Mouse (Mus musculus): ENCODE results near the gene Wdr20.

DNA sequence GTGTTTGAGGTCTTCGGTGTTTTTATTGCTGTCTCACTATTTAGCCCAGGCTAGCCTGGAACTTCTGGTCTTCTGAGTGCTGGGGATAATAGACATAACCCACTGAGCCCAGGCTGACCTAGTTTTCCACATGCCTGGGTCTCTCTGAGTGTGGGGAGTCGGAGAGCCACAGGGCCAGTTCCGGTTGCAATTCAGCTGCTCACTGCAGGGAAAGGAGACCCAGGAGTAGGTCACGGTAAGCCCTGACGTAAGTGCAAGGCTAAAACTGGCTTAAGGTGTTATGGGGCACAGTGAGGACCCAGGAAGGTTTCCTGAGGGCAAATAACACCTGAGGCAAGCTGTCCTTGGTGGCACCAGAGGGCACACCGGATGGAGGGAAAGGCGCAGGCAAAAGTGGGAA is 30.3 kb upstream of the Wdr20 start:
- TF ChIP-seq CTCF (IDR thresholded peaks at IDR 0.05; ENCODE audit: borderline replicate concordance, insufficient read depth, low read length) (no peak), POLR2A (IDR thresholded peaks at IDR 0.05; ENCODE audit: low read depth, low read length) (no peak)

All from embryonic fibroblast, embryonic 13.5 days (primary cell).